Mouse (Mus musculus): Measurements from ENCODE around the gene Fam189a2. TPM values are rescaled to one million over a fixed set of nuclear protein-coding genes. Genes with fewer than 3 reads are reported as not detected.
A peak's percentile ranks its signal among the peaks of the same experiment; 100 is the strongest.

Fam189a2 gene
- total RNA-seq, 2 experiments from 2014 or later, result 55.3 to 60.9 TPM

GRCm38 (mm10) chr19:23972881-23973649 lies 57.8 kb downstream of the Fam189a2 start:
- DNase-seq, result peak; percentile 66 to 87

GRCm38 (mm10) chr19:23971391-23971790 lies 59.4 kb downstream of the Fam189a2 start:
- DNase-seq, result peak in 1 of 2 experiments; percentile 48

GRCm38 (mm10) chr19:23970374-23970773 lies 60.4 kb downstream of the Fam189a2 start:
- DNase-seq, result peak in 1 of 2 experiments; percentile 33

GRCm38 (mm10) chr19:23968862-23969225 lies 62.0 kb downstream of the Fam189a2 start:
- DNase-seq, result no peak

GRCm38 (mm10) chr19:23968125-23968861 lies 62.5 kb downstream of the Fam189a2 start:
- DNase-seq, result peak in 1 of 2 experiments; percentile 64

- peak; percentile 79 to 90 for DNase-seq
These were observed 63.7 kb downstream of the Fam189a2 start for GRCm38 (mm10) chr19:23967156-23967555.

- DNase-seq, result no peak
These were observed 64.4 kb downstream of the Fam189a2 start for GRCm38 (mm10) chr19:23966376-23966775.

- no peak for DNase-seq
These were observed 66.4 kb downstream of the Fam189a2 start for GRCm38 (mm10) chr19:23964401-23964910.

GRCm38 (mm10) chr19:23961516-23961915 lies 69.3 kb downstream of the Fam189a2 start:
- DNase-seq, result peak; percentile 75 to 86

- DNase-seq, result no peak
These were observed 69.9 kb downstream of the Fam189a2 start for GRCm38 (mm10) chr19:23960831-23961447.

- peak; percentile 69 to 77 for DNase-seq
These were observed 70.5 kb downstream of the Fam189a2 start for GRCm38 (mm10) chr19:23960275-23960674.

GRCm38 (mm10) chr19:23959870-23960269 lies 70.9 kb downstream of the Fam189a2 start:
- DNase-seq, result no peak

- no peak for DNase-seq
These were observed 71.9 kb downstream of the Fam189a2 start for GRCm38 (mm10) chr19:23958925-23959324.

- DNase-seq, result no peak
These were observed 73.3 kb downstream of the Fam189a2 start for GRCm38 (mm10) chr19:23957563-23957962.

GRCm38 (mm10) chr19:23956299-23956975 lies 74.4 kb downstream of the Fam189a2 start:
- no peak for DNase-seq

GRCm38 (mm10) chr19:23955461-23955860 lies 75.4 kb downstream of the Fam189a2 start:
- no peak for DNase-seq

- DNase-seq, result no peak
These were observed 82.4 kb downstream of the Fam189a2 start for GRCm38 (mm10) chr19:23948301-23949000.

- DNase-seq, result no peak
These were observed 82.9 kb downstream of the Fam189a2 start for GRCm38 (mm10) chr19:23947871-23948270.

GRCm38 (mm10) chr19:23946751-23947150 lies 84.1 kb downstream of the Fam189a2 start:
- no peak for DNase-seq

GRCm38 (mm10) chr19:23946026-23946685 lies 84.7 kb downstream of the Fam189a2 start:
- no peak for DNase-seq

- DNase-seq, result no peak
These were observed 87.9 kb downstream of the Fam189a2 start for GRCm38 (mm10) chr19:23942886-23943285.

Measured in heart, adult 18-20 months (tissue).